Mouse (Mus musculus) midbrain, embryonic 14.5 days (tissue): ENCODE results near the gene Shtn1. TPM values are rescaled to one million over a fixed set of nuclear protein-coding genes. Genes with fewer than 3 reads are reported as not detected.

Experiments used
- ATAC-seq: fragments of 200-750 bp; cut with Nextera tagmentation; 2 replicates; pipeline ENCODE4 v1.8.0; 2017; ENCODE audit warnings: moderate number of reproducible peaks, moderate library complexity; ENCODE audit not compliant: low FRiP score, low TSS enrichment
- DNase-seq: peaks from one replicate; pipeline ENCODE4 v3.0.0-alpha.2; 2015
- H3K27ac ChIP-seq: fragments of 300-500 bp; sonication (generic); replicated peaks from 2 replicates; pipeline ENCODE4 v1.5.1; 2014; ENCODE audit warnings: mild to moderate bottlenecking, low read depth, low read length, moderate library complexity
- H3K27me3 ChIP-seq: fragments of 300-500 bp; sonication (generic); 2 replicates; pipeline ENCODE4 v1.6.1; 2014; ENCODE audit warnings: low read length, control low read depth, mixed read lengths; ENCODE audit not compliant: control insufficient read depth, insufficient read depth
- H3K36me3 ChIP-seq: fragments of 300-500 bp; sonication (generic); 2 replicates; pipeline ENCODE4 v1.6.1; 2014; ENCODE audit warnings: low read length, control low read depth; ENCODE audit not compliant: control insufficient read depth, insufficient read depth
- H3K4me1 ChIP-seq: fragments of 300-500 bp; sonication (generic); 2 replicates; pipeline ENCODE4 v1.6.1; 2014; ENCODE audit warnings: mild to moderate bottlenecking, antibody characterized with exemption, low read length, control low read depth; ENCODE audit not compliant: control insufficient read depth, insufficient read depth
- H3K4me2 ChIP-seq: fragments of 300-500 bp; sonication (generic); 2 replicates; pipeline ENCODE4 v1.6.1; 2014; ENCODE audit warnings: mild to moderate bottlenecking, low read length, moderate library complexity
- H3K4me3 ChIP-seq: fragments of 300-500 bp; sonication (generic); replicated peaks from 2 replicates; pipeline ENCODE4 v1.5.1; 2014; ENCODE audit warnings: low read depth, low read length
- H3K9ac ChIP-seq: fragments of 300-500 bp; sonication (generic); replicated peaks from 2 replicates; pipeline ENCODE4 v1.6.1; 2014; ENCODE audit warnings: mild to moderate bottlenecking, low read length, moderate library complexity
- H3K9me3 ChIP-seq: fragments of 300-500 bp; sonication (generic); 2 replicates; pipeline ENCODE4 v1.6.1; 2016; ENCODE audit warnings: low read length, control low read depth, mixed read lengths; ENCODE audit not compliant: control insufficient read depth
- WGBS: fragments of 180-500 bp; shearing (Covaris S2); extraction: QIAGEN DNeasy Blood & Tissue Kit; methylation state at CpG from one replicate; pipeline ENCODE4 v1.1.7; 2014; 5-methylcytosine and 5-hydroxymethylcytosine counted together
- polyA plus RNA-seq: library from polyadenylated mRNA; unstranded; fragments of >200 nt; fragmentation: Nextera tagmentation; extraction: Ambion mirVana; gene quantifications from 2 replicates; pipeline ENCODE4 v1.2.1, GENCODE M21; 2014

The Shtn1 gene
- polyA plus RNA-seq, 1 experiment from 2014 or later = 36.9 TPM

DNA sequence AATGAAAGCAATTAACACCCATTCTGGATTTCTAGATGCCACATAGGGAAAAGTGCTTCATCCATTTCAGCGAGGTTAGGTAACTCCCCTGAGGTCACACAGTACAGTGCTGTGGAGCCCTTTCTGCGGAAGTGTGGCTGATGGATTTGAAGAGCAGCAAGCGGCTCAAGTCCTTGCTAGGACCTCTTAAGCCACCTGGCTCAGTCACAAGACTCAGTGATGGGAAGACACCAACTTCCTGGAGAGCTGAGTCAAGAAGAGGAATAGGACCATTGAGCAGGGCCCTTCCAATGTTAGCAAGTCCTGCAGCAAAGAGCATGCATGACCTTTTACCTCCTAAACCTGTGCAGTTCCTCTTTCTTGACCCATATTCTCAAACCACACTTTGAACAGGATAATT is 1.5 kb downstream of the Shtn1 start:
- no peak for DNase-seq

DNA sequence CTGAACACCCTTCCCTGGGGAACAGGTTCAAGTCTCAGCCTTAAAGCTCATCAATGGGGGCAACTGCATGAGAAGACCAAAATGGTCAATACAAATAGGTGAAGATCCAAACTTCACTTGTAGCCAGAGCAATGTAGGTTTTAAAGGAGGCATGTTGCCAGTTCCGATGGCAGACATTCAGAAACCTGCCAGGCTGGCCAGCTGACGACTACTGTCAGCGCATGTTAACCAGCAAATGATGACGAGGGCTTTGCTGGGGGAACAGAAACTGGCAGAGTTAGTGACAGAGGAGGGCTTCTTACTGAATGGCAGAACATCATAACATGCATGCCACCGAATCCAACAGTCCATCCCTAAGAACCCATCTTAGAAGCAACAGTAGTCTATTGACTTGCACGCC is 2.9 kb downstream of the Shtn1 start:
- Histone ChIP-seq H3K36me3 (no peaks in the 10 kb centered on the region), H3K4me1 (peaks cover 6% of the 10 kb centered on the region; the same call in 1 of the 2 replicates), H3K27me3 (peaks cover 26% of the 10 kb centered on the region), H3K4me2 (no peak overlapping the region), H3K9ac (no peak overlapping the region), H3K9me3 (no peaks in the 10 kb centered on the region), H3K4me3 (no peak overlapping the region), H3K27ac (no peak overlapping the region)
- DNase-seq (no peak), ATAC-seq (no peak)
- WGBS = 83% methylated on average over 6 of the region's 6 CpGs

More for the DNA sequence above, 1.5 kb downstream of the Shtn1 start:
- H3K4me1 ChIP-seq = peaks cover 6% of the 10 kb centered on the region; the same call in 1 of the 2 replicates
- H3K9me3 ChIP-seq = no peaks in the 10 kb centered on the region
- H3K27ac ChIP-seq = no peak overlapping the region
- H3K4me3 ChIP-seq = peak overlapping the region; percentile 75
- H3K9ac ChIP-seq = peak overlapping the region; percentile 78; the same call in 1 of the 2 replicates
- 68% methylated on average over 3 of the region's 3 CpGs for WGBS
- H3K4me2 ChIP-seq = peak overlapping the region; percentile 92
- peaks cover 26% of the 10 kb centered on the region for H3K27me3 ChIP-seq
- ATAC-seq = no peak
- H3K36me3 ChIP-seq = no peaks in the 10 kb centered on the region

- DNase-seq (no peak), ATAC-seq (no peak)
- H3K4me3 ChIP-seq = no peak overlapping the region
- H3K27ac ChIP-seq = no peak overlapping the region
- peaks cover 21% of the 10 kb centered on the region for H3K27me3 ChIP-seq
- no peaks in the 10 kb centered on the region for H3K9me3 ChIP-seq
- H3K9ac ChIP-seq = no peak overlapping the region
- no peaks in the 10 kb centered on the region for H3K36me3 ChIP-seq
- 87% methylated on average over 2 of the region's 2 CpGs for WGBS
- no peak overlapping the region for H3K4me2 ChIP-seq
- peaks cover 6% of the 10 kb centered on the region; the same call in 1 of the 2 replicates for H3K4me1 ChIP-seq
Measured at GRCm38 (mm10) chr19:59071979-59072378, 3.9 kb downstream of the Shtn1 start.

GRCm38 (mm10) chr19:59071396-59071795 is 4.5 kb downstream of the Shtn1 start:
- Histone ChIP-seq H3K27ac (no peak overlapping the region), H3K36me3 (no peaks in the 10 kb centered on the region), H3K4me2 (no peak overlapping the region), H3K4me3 (no peak overlapping the region), H3K9ac (no peak overlapping the region), H3K4me1 (peaks cover 5% of the 10 kb centered on the region; the same call in 1 of the 2 replicates), H3K9me3 (no peaks in the 10 kb centered on the region), H3K27me3 (peaks cover 17% of the 10 kb centered on the region)
- ATAC-seq (no peak), DNase-seq (no peak)
- WGBS = 87% methylated on average over 4 of the region's 4 CpGs

DNA sequence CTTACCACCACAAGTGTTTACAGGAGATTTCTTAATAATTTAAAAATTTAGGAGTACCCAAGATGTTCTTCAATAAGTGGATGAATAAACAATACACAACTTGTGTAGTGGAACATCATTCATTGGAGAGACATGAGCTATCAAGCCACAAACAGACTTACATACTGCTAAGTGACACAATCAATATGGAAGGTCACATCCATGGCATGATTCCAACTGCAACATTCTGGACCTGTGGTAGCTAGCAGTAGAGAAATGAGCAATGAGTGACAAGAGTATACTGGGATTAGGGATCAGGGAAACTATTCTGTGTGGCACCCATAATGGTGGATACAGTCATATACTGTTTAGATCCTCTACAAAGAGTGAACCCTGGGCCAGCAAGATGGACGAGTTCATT is 8.2 kb downstream of the Shtn1 start:
- ATAC-seq (no peak), DNase-seq (no peak)
- WGBS = 79% methylated on average over 1 of the region's 1 CpGs
- Histone ChIP-seq H3K9ac (no peak overlapping the region), H3K4me1 (no peaks in the 10 kb centered on the region), H3K36me3 (no peaks in the 10 kb centered on the region), H3K27ac (no peak overlapping the region), H3K27me3 (no peaks in the 10 kb centered on the region), H3K4me2 (no peak overlapping the region), H3K4me3 (no peak overlapping the region), H3K9me3 (no peaks in the 10 kb centered on the region)

DNA sequence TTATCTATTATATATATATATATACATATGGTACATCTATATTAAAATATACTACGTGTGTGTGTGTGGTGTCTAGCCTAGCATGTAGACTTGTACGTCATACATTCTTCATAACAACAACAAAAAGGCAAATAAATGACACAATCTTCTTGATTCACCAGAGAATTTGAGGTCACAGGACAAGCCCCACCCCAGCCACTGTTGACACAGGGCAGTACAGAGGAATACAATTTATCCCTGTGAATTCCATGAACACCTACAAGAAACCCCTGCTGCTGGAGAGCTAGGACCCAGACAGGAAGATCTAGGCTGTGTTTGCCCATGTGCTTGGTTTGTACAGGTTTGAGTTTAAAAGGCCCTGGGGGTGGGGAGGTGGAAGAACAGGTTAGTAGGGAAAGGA is 9.2 kb downstream of the Shtn1 start:
- H3K9me3 ChIP-seq = no peaks in the 10 kb centered on the region
- no peak for DNase-seq
- H3K4me2 ChIP-seq = no peak overlapping the region
- no peaks in the 10 kb centered on the region for H3K4me1 ChIP-seq
- H3K4me3 ChIP-seq = no peak overlapping the region
- H3K27me3 ChIP-seq = no peaks in the 10 kb centered on the region
- no peak for ATAC-seq
- 91% methylated on average over 2 of the region's 2 CpGs for WGBS
- H3K9ac ChIP-seq = no peak overlapping the region
- H3K27ac ChIP-seq = no peak overlapping the region
- H3K36me3 ChIP-seq = no peaks in the 10 kb centered on the region

DNA sequence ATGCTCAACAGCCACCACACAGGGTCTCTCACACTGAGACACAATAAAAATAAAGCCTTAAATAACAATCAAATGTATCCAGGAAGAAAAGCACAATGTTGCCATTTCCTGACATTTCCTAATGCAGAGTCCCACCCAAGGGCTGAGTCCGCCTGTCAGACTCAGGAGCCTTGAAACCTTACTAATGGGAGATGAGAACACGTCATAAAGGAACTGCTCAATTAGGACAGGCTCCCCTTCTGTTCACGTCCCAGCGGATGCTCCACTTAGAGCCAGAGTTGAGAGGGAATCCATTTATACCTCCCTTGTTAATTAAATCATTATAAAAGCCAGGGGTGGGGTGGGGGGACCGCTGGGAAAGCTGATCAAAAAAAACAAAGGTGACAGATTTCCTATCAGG is 9.8 kb downstream of the Shtn1 start:
- Histone ChIP-seq H3K9ac (no peak overlapping the region), H3K9me3 (no peaks in the 10 kb centered on the region), H3K4me1 (no peaks in the 10 kb centered on the region), H3K36me3 (no peaks in the 10 kb centered on the region), H3K27me3 (no peaks in the 10 kb centered on the region), H3K27ac (no peak overlapping the region), H3K4me2 (no peak overlapping the region), H3K4me3 (no peak overlapping the region)
- ATAC-seq = no peak
- no peak for DNase-seq
- 59% methylated on average over 5 of the region's 5 CpGs for WGBS

DNA sequence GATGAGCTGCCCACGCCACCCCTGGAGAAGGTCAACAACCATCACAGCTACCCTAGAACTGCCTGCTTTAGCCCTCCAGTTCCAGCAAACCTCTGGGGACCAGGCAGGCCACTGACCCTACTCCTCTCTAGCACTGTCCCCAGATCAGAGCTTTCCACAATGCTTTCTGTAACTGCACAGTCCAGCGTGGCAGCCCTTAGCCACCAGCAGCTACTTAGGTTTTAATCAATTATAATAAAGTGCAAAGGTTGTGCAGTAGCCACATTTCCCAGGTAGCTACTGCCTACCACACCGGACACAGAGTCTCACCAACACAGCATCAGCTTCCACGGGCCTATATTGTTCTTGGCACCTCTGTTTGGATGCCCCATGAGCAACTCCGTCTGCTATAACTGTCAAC is 11.3 kb downstream of the Shtn1 start:
- Histone ChIP-seq H3K4me3 (no peak overlapping the region), H3K27ac (no peak overlapping the region), H3K4me2 (no peak overlapping the region), H3K36me3 (no peaks in the 10 kb centered on the region), H3K9ac (no peak overlapping the region), H3K4me1 (no peaks in the 10 kb centered on the region), H3K27me3 (no peaks in the 10 kb centered on the region), H3K9me3 (no peaks in the 10 kb centered on the region)
- ATAC-seq (no peak), DNase-seq (no peak)
- 90% methylated on average over 5 of the region's 5 CpGs for WGBS

GRCm38 (mm10) chr19:59063568-59063967 is 12.3 kb downstream of the Shtn1 start:
- no peaks in the 10 kb centered on the region for H3K9me3 ChIP-seq
- ATAC-seq = no peak
- no peak overlapping the region for H3K4me2 ChIP-seq
- no peak overlapping the region for H3K9ac ChIP-seq
- 86% methylated on average over 5 of the region's 5 CpGs for WGBS
- no peak for DNase-seq
- H3K27me3 ChIP-seq = no peaks in the 10 kb centered on the region
- H3K36me3 ChIP-seq = no peaks in the 10 kb centered on the region
- no peak overlapping the region for H3K4me3 ChIP-seq
- H3K4me1 ChIP-seq = no peaks in the 10 kb centered on the region
- no peak overlapping the region for H3K27ac ChIP-seq
